Mouse (Mus musculus) stomach, embryonic 16.5 days (tissue): ENCODE measurements at regions not wholly inside any gene's neighbourhood (a gene's known extent, or its start where the extent isn't known, plus 50 kb on each side); places are given as distances from the start of the nearest gene placed in this dataset.

Source experiments
- ATAC-seq: fragments of 200-750 bp; cut with Nextera tagmentation; 2 replicates; pipeline ENCODE4 v1.8.0; 2017; ENCODE audit warnings: moderate number of reproducible peaks, moderate TSS enrichment; ENCODE audit not compliant: insufficient read depth, low FRiP score
- H3K27ac ChIP-seq: fragments of 300-500 bp; sonication (generic); 2 replicates; pipeline ENCODE4 v1.5.1; 2014; ENCODE audit warnings: low read length
- H3K27me3 ChIP-seq: fragments of 300-500 bp; sonication (generic); 2 replicates; pipeline ENCODE4 v1.6.1; 2014; ENCODE audit warnings: low read length, control low read depth, mixed read lengths; ENCODE audit not compliant: control insufficient read depth, insufficient read depth
- H3K36me3 ChIP-seq: fragments of 300-500 bp; sonication (generic); 2 replicates; pipeline ENCODE4 v1.6.1; 2014; ENCODE audit warnings: low read length; ENCODE audit not compliant: control insufficient read depth, insufficient read depth
- H3K4me1 ChIP-seq: fragments of 300-500 bp; sonication (generic); 2 replicates; pipeline ENCODE4 v1.6.1; 2014; ENCODE audit warnings: low read length, control low read depth, mixed read lengths; ENCODE audit not compliant: control insufficient read depth, insufficient read depth
- H3K4me2 ChIP-seq: fragments of 300-500 bp; sonication (generic); 2 replicates; pipeline ENCODE4 v1.6.1; 2014; ENCODE audit warnings: low read depth, low read length, mixed read lengths
- H3K4me3 ChIP-seq: fragments of 300-500 bp; sonication (generic); replicated peaks from 2 replicates; pipeline ENCODE4 v1.5.1; 2014; ENCODE audit warnings: mild to moderate bottlenecking, low read length
- H3K9ac ChIP-seq: fragments of 300-500 bp; sonication (generic); 2 replicates; pipeline ENCODE4 v1.6.1; 2014; ENCODE audit warnings: low read length
- H3K9me3 ChIP-seq: fragments of 300-500 bp; sonication (generic); replicated peaks from 2 replicates; pipeline ENCODE4 v1.6.1; 2016; ENCODE audit warnings: low read length, control low read depth; ENCODE audit not compliant: control insufficient read depth
- whole genome bisulfite sequencing: fragments of 180-500 bp; shearing (Covaris S2); extraction: QIAGEN DNeasy Blood & Tissue Kit; methylation state at CpG from one replicate; pipeline ENCODE4 v1.1.7; 2014; 5-methylcytosine and 5-hydroxymethylcytosine counted together

DNA sequence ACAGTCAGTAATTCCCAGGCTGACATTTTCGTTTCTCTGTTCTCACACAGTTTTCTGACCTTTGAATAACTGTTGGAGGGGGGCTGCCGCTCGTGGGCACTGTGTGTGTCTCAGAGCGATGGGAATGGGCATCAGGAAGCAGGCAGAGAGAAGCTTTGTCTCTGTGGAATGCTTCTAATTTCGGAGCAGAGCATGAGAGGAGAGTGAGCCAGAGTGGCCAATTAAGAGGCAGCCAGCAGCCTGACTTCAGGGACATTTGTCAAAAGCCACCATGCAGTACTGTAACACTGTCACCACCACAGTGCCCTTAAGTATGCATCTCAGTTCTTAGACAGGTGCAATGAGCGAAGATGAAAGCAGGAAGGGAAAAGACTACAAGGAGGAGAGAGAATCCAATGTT is 592.1 kb downstream of the Dcdc2c start:
- no peak overlapping the region for H3K9ac ChIP-seq
- WGBS: 34% methylated on average over 6 of the region's 6 CpGs
- H3K4me1 ChIP-seq: no peaks in the 10 kb centered on the region
- no peak for ATAC-seq
- H3K27ac ChIP-seq: no peak overlapping the region
- no peaks in the 10 kb centered on the region for H3K9me3 ChIP-seq
- no peaks in the 10 kb centered on the region for H3K27me3 ChIP-seq
- no peak overlapping the region for H3K4me2 ChIP-seq
- H3K4me3 ChIP-seq: no peak overlapping the region
- no peaks in the 10 kb centered on the region for H3K36me3 ChIP-seq

DNA sequence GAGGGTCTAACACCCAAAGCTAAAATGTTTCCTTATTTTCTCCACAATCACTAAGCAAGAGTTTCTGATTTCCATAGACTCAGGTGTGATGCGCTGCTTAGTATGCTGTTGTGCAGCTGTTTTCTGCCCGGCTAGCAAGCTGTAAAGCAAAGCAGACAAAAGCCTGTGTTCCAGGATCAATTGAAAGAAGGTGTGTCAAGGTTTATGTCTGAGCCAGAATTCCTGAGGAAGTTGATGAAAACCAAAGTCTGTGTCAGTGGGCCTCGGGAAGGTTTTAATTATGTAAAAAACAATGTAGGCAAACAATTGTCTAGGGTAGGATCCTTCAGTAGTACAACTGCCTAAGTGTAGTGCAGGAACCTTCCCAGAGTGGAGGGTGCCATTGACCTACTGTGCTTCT is 604.6 kb downstream of the Dcdc2c start:
- ATAC-seq: no peak
- no peak overlapping the region for H3K4me2 ChIP-seq
- WGBS: 52% methylated on average over 3 of the region's 3 CpGs
- H3K27ac ChIP-seq: no peak overlapping the region
- no peaks in the 10 kb centered on the region for H3K36me3 ChIP-seq
- no peaks in the 10 kb centered on the region for H3K27me3 ChIP-seq
- H3K9me3 ChIP-seq: no peaks in the 10 kb centered on the region
- no peak overlapping the region for H3K4me3 ChIP-seq
- H3K9ac ChIP-seq: no peak overlapping the region
- 0 out of 2 replicates have a peak, but pooled peaks cover 3% of the 10 kb centered on the region for H3K4me1 ChIP-seq

DNA sequence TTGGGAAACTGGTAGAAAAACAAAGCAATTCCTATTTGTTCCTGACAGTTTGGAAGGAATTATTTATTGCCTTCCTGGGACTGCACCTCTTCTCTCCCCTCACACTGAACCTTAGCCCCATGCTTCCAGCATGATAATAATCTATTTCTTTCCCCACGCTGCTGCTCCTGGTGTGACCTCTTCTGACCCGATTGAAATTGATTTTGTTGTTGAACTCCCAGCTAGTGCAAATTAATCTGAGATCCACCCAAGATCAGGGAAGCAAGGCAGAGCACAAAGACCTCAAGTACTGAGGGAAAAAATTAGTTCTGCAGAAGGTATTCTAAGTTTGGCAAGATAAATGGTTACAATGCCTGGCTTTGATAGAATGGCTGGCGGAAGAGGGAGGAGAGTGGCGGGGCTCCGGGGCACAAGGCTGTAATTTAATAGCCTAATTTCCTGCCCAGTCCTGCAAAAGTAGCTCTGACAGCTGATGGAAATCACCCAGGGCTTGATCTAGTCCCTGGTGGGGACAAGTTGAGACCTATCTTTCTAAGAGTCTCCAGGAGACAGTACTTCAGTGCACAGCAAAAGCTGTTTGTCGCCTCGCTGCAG is 604.6 kb upstream of the Sox11 start:
- no peak overlapping the region for H3K4me3 ChIP-seq
- ATAC-seq: no peak
- H3K27me3 ChIP-seq: no peaks in the 10 kb centered on the region
- H3K9me3 ChIP-seq: no peaks in the 10 kb centered on the region
- no peak overlapping the region for H3K4me2 ChIP-seq
- no peaks in the 10 kb centered on the region for H3K36me3 ChIP-seq
- WGBS: 33% methylated on average over 7 of the region's 7 CpGs
- H3K4me1 ChIP-seq: 0 out of 2 replicates have a peak, but pooled peaks cover 3% of the 10 kb centered on the region
- H3K9ac ChIP-seq: no peak overlapping the region
- no peak overlapping the region for H3K27ac ChIP-seq

DNA sequence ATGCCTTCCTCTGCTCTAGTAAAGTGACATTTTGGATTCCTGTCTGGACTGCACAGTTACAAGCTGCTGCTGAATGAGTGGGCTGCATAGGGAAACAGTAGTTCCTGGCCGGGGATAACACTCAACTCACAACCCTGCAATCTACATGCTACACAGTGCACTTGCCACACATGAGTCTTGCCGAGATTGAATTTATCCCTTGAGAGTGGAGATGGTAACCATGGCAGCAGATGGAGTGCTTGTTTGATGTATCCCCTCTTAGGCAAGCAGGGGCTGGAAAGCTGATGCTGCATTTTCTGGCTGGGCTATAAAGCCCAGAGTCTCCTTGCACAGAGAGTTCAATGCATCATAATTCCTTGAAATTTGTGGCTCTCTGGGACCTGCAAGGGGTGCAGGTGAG is 603.0 kb upstream of the Sox11 start:
- Histone ChIP-seq H3K27ac (no peak overlapping the region), H3K4me2 (no peak overlapping the region), H3K4me1 (0 out of 2 replicates have a peak, but pooled peaks cover 3% of the 10 kb centered on the region), H3K9me3 (no peaks in the 10 kb centered on the region), H3K27me3 (no peaks in the 10 kb centered on the region), H3K9ac (no peak overlapping the region), H3K4me3 (no peak overlapping the region), H3K36me3 (no peaks in the 10 kb centered on the region)
- ATAC-seq: no peak
- 45% methylated on average over 2 of the region's 2 CpGs for WGBS

DNA sequence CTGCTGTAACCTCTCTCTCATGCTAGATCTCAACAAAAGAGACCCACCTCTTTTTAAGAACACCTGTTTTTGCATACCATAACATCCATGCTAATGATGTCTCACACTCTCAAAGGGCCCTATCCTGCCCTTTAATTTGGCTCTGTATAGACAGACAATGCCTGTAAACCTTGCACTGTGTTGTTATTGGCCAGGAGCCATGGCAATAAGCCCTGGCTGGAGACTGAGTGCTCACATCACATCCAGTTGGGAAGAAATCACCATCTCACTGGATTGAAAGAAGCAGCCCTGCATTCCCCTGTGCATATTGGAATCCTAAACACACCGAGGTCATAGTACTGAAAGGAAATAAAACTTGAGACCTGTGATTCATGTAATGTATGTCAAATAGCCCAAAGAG is 598.7 kb upstream of the Sox11 start:
- no peaks in the 10 kb centered on the region for H3K36me3 ChIP-seq
- H3K4me2 ChIP-seq: no peak overlapping the region
- ATAC-seq: no peak
- 63% methylated on average over 1 of the region's 1 CpGs for WGBS
- H3K4me3 ChIP-seq: no peak overlapping the region
- no peak overlapping the region for H3K27ac ChIP-seq
- no peaks in the 10 kb centered on the region for H3K27me3 ChIP-seq
- H3K4me1 ChIP-seq: no peaks in the 10 kb centered on the region
- no peak overlapping the region for H3K9ac ChIP-seq
- H3K9me3 ChIP-seq: no peaks in the 10 kb centered on the region

DNA sequence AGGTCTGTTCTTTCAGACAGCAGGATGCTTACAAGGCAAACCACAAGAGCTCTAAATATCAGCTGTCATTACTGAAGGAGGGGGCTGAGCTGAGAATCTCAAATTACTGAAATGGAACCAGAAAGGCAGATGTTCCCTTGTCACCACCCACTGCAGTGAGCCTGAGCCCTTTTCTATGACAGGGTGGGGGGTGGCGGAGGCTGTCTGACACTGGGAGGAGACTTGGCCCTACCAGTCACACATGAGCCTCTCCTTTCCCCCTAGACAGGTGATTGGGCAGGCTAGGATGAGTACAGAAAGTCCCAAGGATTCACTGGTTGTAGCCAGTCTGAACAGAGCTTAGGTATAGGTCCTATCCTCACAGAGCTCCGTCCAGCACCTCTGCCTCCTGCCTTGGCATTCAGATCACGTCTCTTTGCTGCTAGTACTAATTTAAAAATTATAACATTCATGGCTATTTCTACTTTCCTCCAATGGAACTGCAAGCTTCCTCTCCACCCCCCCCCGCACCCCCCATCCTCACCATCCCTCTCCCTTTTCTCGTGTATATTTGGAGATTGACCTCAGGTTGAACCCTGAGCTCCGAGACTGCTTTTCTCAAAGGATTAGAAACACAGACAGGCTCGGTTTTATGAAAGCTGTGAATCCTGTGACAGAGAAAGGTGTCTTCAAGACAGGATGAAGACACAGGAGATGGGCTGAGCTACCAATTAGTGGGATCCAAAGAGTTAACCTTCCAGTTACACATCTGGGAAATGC is 590.2 kb upstream of the Sox11 start:
- ATAC-seq: no peak
- H3K27me3 ChIP-seq: no peaks in the 10 kb centered on the region
- H3K9ac ChIP-seq: no peak overlapping the region
- no peaks in the 10 kb centered on the region for H3K9me3 ChIP-seq
- no peak overlapping the region for H3K4me3 ChIP-seq
- H3K4me1 ChIP-seq: 0 out of 2 replicates have a peak, but pooled peaks cover 3% of the 10 kb centered on the region
- H3K4me2 ChIP-seq: no peak overlapping the region
- H3K36me3 ChIP-seq: no peaks in the 10 kb centered on the region
- no peak overlapping the region for H3K27ac ChIP-seq
- 23% methylated on average over 7 of the region's 7 CpGs for WGBS

DNA sequence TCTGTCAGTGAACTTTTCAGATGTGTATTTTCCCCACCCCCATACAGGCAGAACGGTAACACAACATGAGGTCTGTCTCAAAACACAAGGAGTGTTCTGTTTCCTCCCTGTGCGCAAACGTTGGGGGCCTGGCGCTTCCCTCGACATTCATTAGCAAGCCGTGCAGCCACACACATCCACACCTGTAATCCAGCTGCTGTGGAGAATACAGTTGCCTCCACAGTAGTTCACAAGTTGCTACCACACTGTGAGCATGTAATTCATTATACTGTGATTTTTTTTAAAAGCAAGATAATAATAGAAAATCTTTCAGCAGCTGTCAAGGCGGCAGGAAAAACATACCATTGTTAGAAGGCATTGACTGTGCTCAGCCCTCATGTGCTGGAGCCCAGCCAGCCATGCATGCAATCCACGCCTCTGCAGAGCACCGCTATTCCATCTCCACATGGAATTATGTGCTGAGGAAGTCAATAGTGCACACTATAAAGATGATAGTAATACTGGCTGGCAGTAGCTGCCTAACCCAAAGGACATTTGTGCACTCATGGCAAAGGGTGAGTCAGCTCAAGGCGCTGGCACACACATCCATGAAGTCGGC is 586.1 kb upstream of the Sox11 start:
- no peaks in the 10 kb centered on the region for H3K27me3 ChIP-seq
- WGBS: 39% methylated on average over 11 of the region's 11 CpGs
- no peak overlapping the region for H3K27ac ChIP-seq
- no peaks in the 10 kb centered on the region for H3K36me3 ChIP-seq
- no peak overlapping the region for H3K4me2 ChIP-seq
- no peaks in the 10 kb centered on the region for H3K9me3 ChIP-seq
- H3K4me1 ChIP-seq: 0 out of 2 replicates have a peak, but pooled peaks cover 3% of the 10 kb centered on the region
- no peak overlapping the region for H3K9ac ChIP-seq
- ATAC-seq: no peak
- H3K4me3 ChIP-seq: no peak overlapping the region

DNA sequence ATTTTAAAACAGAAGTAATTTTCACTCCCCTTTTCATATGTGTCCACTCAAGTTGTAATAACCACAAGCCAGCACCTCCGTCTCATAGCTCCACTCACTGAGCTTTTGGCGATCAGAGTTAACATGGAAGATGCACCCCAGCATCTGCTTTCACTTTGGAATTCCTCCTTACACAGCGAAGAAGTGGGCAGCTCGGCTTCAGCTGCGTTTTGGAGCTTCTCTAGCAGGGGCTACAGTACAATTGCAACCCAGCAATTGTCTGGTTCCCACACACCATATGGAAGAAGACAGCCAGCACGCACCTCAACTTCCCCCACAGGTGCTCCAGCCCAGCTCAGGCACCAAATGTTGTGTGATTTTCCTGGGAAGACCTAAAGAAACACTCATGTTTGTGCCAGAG is 584.4 kb upstream of the Sox11 start:
- Histone ChIP-seq H3K27me3 (no peaks in the 10 kb centered on the region), H3K9me3 (no peaks in the 10 kb centered on the region), H3K27ac (no peak overlapping the region), H3K4me2 (no peak overlapping the region), H3K4me3 (no peak overlapping the region), H3K9ac (no peak overlapping the region), H3K4me1 (no peaks in the 10 kb centered on the region), H3K36me3 (no peaks in the 10 kb centered on the region)
- no peak for ATAC-seq
- WGBS: 90% methylated on average over 6 of the region's 6 CpGs

DNA sequence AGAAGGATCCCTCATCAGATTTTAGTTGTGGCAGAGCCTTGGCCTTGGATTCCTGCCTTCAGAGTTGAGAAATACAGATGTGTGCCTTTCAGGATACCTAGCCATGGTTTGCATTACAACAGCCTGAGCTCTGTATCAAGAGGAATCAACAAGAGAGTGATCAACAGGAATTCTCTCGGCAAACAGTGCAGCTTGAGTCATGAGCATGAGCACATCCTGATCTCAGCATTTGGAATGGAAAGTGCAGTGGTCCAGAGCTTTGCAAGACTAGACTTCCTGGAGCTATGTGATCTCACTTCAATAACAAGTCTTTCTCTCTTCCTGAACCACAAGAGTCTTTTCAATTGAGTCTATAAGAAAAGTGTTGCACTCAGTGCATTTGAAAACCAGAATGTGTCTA is 578.2 kb upstream of the Sox11 start:
- ATAC-seq: no peak
- no peak overlapping the region for H3K9ac ChIP-seq
- no peak overlapping the region for H3K4me3 ChIP-seq
- no peak overlapping the region for H3K27ac ChIP-seq
- no peaks in the 10 kb centered on the region for H3K4me1 ChIP-seq
- 68% methylated on average over 1 of the region's 1 CpGs for WGBS
- no peaks in the 10 kb centered on the region for H3K9me3 ChIP-seq
- H3K27me3 ChIP-seq: no peaks in the 10 kb centered on the region
- no peaks in the 10 kb centered on the region for H3K36me3 ChIP-seq
- H3K4me2 ChIP-seq: no peak overlapping the region
